Mouse (Mus musculus) midbrain, embryonic 14.5 days (tissue): ENCODE measurements around the gene Slc30a2. TPM values are rescaled to one million over a fixed set of nuclear protein-coding genes. Genes with fewer than 3 reads are reported as not detected.

ENCODE experiments used
- ATAC-seq: fragments of 200-750 bp; cut with Nextera tagmentation; 2 replicates; pipeline ENCODE4 v1.8.0; 2017; ENCODE audit warnings: moderate number of reproducible peaks, moderate library complexity; ENCODE audit not compliant: low FRiP score, low TSS enrichment
- DNase-seq: peaks from one replicate; pipeline ENCODE4 v3.0.0-alpha.2; 2015
- H3K27ac ChIP-seq: fragments of 300-500 bp; sonication (generic); replicated peaks from 2 replicates; pipeline ENCODE4 v1.5.1; 2014; ENCODE audit warnings: mild to moderate bottlenecking, low read depth, low read length, moderate library complexity
- H3K27me3 ChIP-seq: fragments of 300-500 bp; sonication (generic); 2 replicates; pipeline ENCODE4 v1.6.1; 2014; ENCODE audit warnings: low read length, control low read depth, mixed read lengths; ENCODE audit not compliant: control insufficient read depth, insufficient read depth
- H3K36me3 ChIP-seq: fragments of 300-500 bp; sonication (generic); 2 replicates; pipeline ENCODE4 v1.6.1; 2014; ENCODE audit warnings: low read length, control low read depth; ENCODE audit not compliant: control insufficient read depth, insufficient read depth
- H3K4me1 ChIP-seq: fragments of 300-500 bp; sonication (generic); 2 replicates; pipeline ENCODE4 v1.6.1; 2014; ENCODE audit warnings: mild to moderate bottlenecking, antibody characterized with exemption, low read length, control low read depth; ENCODE audit not compliant: control insufficient read depth, insufficient read depth
- H3K4me2 ChIP-seq: fragments of 300-500 bp; sonication (generic); 2 replicates; pipeline ENCODE4 v1.6.1; 2014; ENCODE audit warnings: mild to moderate bottlenecking, low read length, moderate library complexity
- H3K4me3 ChIP-seq: fragments of 300-500 bp; sonication (generic); replicated peaks from 2 replicates; pipeline ENCODE4 v1.5.1; 2014; ENCODE audit warnings: low read depth, low read length
- H3K9ac ChIP-seq: fragments of 300-500 bp; sonication (generic); replicated peaks from 2 replicates; pipeline ENCODE4 v1.6.1; 2014; ENCODE audit warnings: mild to moderate bottlenecking, low read length, moderate library complexity
- H3K9me3 ChIP-seq: fragments of 300-500 bp; sonication (generic); 2 replicates; pipeline ENCODE4 v1.6.1; 2016; ENCODE audit warnings: low read length, control low read depth, mixed read lengths; ENCODE audit not compliant: control insufficient read depth
- WGBS: fragments of 180-500 bp; shearing (Covaris S2); extraction: QIAGEN DNeasy Blood & Tissue Kit; methylation state at CpG from one replicate; pipeline ENCODE4 v1.1.7; 2014; 5-methylcytosine and 5-hydroxymethylcytosine counted together
- polyA plus RNA-seq: library from polyadenylated mRNA; unstranded; fragments of >200 nt; fragmentation: Nextera tagmentation; extraction: Ambion mirVana; gene quantifications from 2 replicates; pipeline ENCODE4 v1.2.1, GENCODE M21; 2014

The Slc30a2 gene
- polyA plus RNA-seq, 1 experiment from 2014 or later, result not detected

GRCm38 (mm10) chr4:134314876-134315275 lies 28.1 kb upstream of the Slc30a2 start, which contains the start of gene Trim63:
TSS of gene Trim63 (plus strand) at chr4:134315120.
- H3K9me3 ChIP-seq, result no peaks in the 10 kb centered on the region
- H3K36me3 ChIP-seq, result no peaks in the 10 kb centered on the region
- WGBS, result 43% methylated on average over 11 of the region's 11 CpGs
- no peak within 1 kb of the TSS for H3K4me2 ChIP-seq
- H3K4me3 ChIP-seq, result no peak within 1 kb of the TSS
- H3K27ac ChIP-seq, result no peak within 1 kb of the TSS
- no peak for ATAC-seq
- H3K4me1 ChIP-seq, result no peaks in the 10 kb centered on the region
- no peak for DNase-seq
- no peaks in the 10 kb centered on the region for H3K27me3 ChIP-seq
- no peak within 1 kb of the TSS for H3K9ac ChIP-seq

- 84% methylated on average over 9 of the region's 9 CpGs for WGBS
- Histone ChIP-seq H3K27ac (no peak overlapping the region), H3K9ac (no peak overlapping the region), H3K4me3 (no peak overlapping the region), H3K9me3 (no peaks in the 10 kb centered on the region), H3K4me1 (no peaks in the 10 kb centered on the region), H3K36me3 (no peaks in the 10 kb centered on the region), H3K27me3 (no peaks in the 10 kb centered on the region), H3K4me2 (no peak overlapping the region)
- no peak for ATAC-seq
- no peak for DNase-seq
Observed at GRCm38 (mm10) chr4:134315470-134315869, 27.5 kb upstream of the Slc30a2 start.

- H3K4me2 ChIP-seq, result no peak overlapping the region
- H3K9ac ChIP-seq, result no peak overlapping the region
- no peaks in the 10 kb centered on the region for H3K27me3 ChIP-seq
- no peaks in the 10 kb centered on the region for H3K4me1 ChIP-seq
- DNase-seq (no peak), ATAC-seq (no peak)
- H3K27ac ChIP-seq, result no peak overlapping the region
- H3K9me3 ChIP-seq, result no peaks in the 10 kb centered on the region
- no peaks in the 10 kb centered on the region for H3K36me3 ChIP-seq
- WGBS, result 56% methylated on average over 16 of the region's 16 CpGs
- H3K4me3 ChIP-seq, result no peak overlapping the region
Observed at GRCm38 (mm10) chr4:134316390-134316789, 26.6 kb upstream of the Slc30a2 start.

GRCm38 (mm10) chr4:134319074-134319473 lies 23.9 kb upstream of the Slc30a2 start:
- DNase-seq (no peak), ATAC-seq (no peak)
- Histone ChIP-seq H3K9me3 (no peaks in the 10 kb centered on the region), H3K27me3 (no peaks in the 10 kb centered on the region), H3K27ac (no peak overlapping the region), H3K9ac (no peak overlapping the region), H3K4me3 (no peak overlapping the region), H3K4me1 (no peaks in the 10 kb centered on the region), H3K4me2 (no peak overlapping the region), H3K36me3 (no peaks in the 10 kb centered on the region)
- WGBS, result 92% methylated on average over 5 of the region's 5 CpGs

GRCm38 (mm10) chr4:134319674-134320073 lies 23.3 kb upstream of the Slc30a2 start:
- H3K9ac ChIP-seq, result no peak overlapping the region
- ATAC-seq, result no peak
- H3K27me3 ChIP-seq, result no peaks in the 10 kb centered on the region
- H3K4me3 ChIP-seq, result no peak overlapping the region
- WGBS, result 86% methylated on average over 5 of the region's 5 CpGs
- no peak overlapping the region for H3K4me2 ChIP-seq
- H3K4me1 ChIP-seq, result no peaks in the 10 kb centered on the region
- H3K36me3 ChIP-seq, result no peaks in the 10 kb centered on the region
- H3K27ac ChIP-seq, result no peak overlapping the region
- no peak for DNase-seq
- H3K9me3 ChIP-seq, result no peaks in the 10 kb centered on the region

- 68% methylated on average over 3 of the region's 3 CpGs for WGBS
- H3K4me2 ChIP-seq, result no peak overlapping the region
- no peak overlapping the region for H3K4me3 ChIP-seq
- DNase-seq (no peak), ATAC-seq (no peak)
- H3K36me3 ChIP-seq, result no peaks in the 10 kb centered on the region
- no peak overlapping the region for H3K27ac ChIP-seq
- no peaks in the 10 kb centered on the region for H3K4me1 ChIP-seq
- H3K9me3 ChIP-seq, result no peaks in the 10 kb centered on the region
- H3K27me3 ChIP-seq, result no peaks in the 10 kb centered on the region
- H3K9ac ChIP-seq, result no peak overlapping the region
Observed at GRCm38 (mm10) chr4:134321524-134321923, 21.5 kb upstream of the Slc30a2 start.

- DNase-seq (no peak), ATAC-seq (no peak)
- no peak overlapping the region for H3K27ac ChIP-seq
- 87% methylated on average over 5 of the region's 5 CpGs for WGBS
- H3K27me3 ChIP-seq, result no peaks in the 10 kb centered on the region
- no peak overlapping the region for H3K9ac ChIP-seq
- H3K36me3 ChIP-seq, result no peaks in the 10 kb centered on the region
- H3K4me2 ChIP-seq, result no peak overlapping the region
- no peaks in the 10 kb centered on the region for H3K4me1 ChIP-seq
- no peaks in the 10 kb centered on the region for H3K9me3 ChIP-seq
- H3K4me3 ChIP-seq, result no peak overlapping the region
Observed at GRCm38 (mm10) chr4:134324655-134325054, 18.3 kb upstream of the Slc30a2 start.

- WGBS, result 57% methylated on average over 5 of the region's 5 CpGs
- H3K9ac ChIP-seq, result no peak overlapping the region
Observed at GRCm38 (mm10) chr4:134326859-134327530, 16.0 kb upstream of the Slc30a2 start.

GRCm38 (mm10) chr4:134328151-134328550 lies 14.8 kb upstream of the Slc30a2 start:
- Histone ChIP-seq H3K36me3 (no peaks in the 10 kb centered on the region), H3K27ac (no peak overlapping the region), H3K4me1 (no peaks in the 10 kb centered on the region), H3K4me3 (no peak overlapping the region), H3K9me3 (no peaks in the 10 kb centered on the region), H3K4me2 (no peak overlapping the region), H3K27me3 (no peaks in the 10 kb centered on the region), H3K9ac (no peak overlapping the region)
- 63% methylated on average over 8 of the region's 8 CpGs for WGBS
- DNase-seq, result no peak
- no peak for ATAC-seq

More at GRCm38 (mm10) chr4:134326859-134327530, 16.0 kb upstream of the Slc30a2 start:
- no peaks in the 10 kb centered on the region for H3K27me3 ChIP-seq
- no peak overlapping the region for H3K4me3 ChIP-seq
- H3K27ac ChIP-seq, result no peak overlapping the region
- no peak for DNase-seq
- no peak for ATAC-seq
- no peaks in the 10 kb centered on the region for H3K4me1 ChIP-seq
- no peaks in the 10 kb centered on the region for H3K9me3 ChIP-seq
- no peaks in the 10 kb centered on the region for H3K36me3 ChIP-seq
- no peak overlapping the region for H3K4me2 ChIP-seq
